Mouse (Mus musculus) adrenal gland, adult 18-20 months (tissue): ENCODE measurements around the gene Pcp4. TPM values are rescaled to one million over a fixed set of nuclear protein-coding genes. Genes with fewer than 3 reads are reported as not detected.
"Not testable (repeated sequence)": the region's sequence is repeated elsewhere in the genome, so short reads cannot be mapped to it uniquely, and the experiment has no call there.

Source experiments
- DNase-seq, 2 experiments: peaks; one replicate each; pipeline ENCODE4 v3.0.0; 2021 to 2022; ENCODE audit warnings: low spot score in 2 of 2
- long read RNA-seq, 2 experiments: library from polyadenylated mRNA; stranded (forward); transcript quantifications; one replicate each; pipeline ENCODE4 v2.0.0; 2021
- total RNA-seq, 2 experiments: library from RNA; stranded (reverse); gene quantifications; 1 replicate in 1 of 2; 2 replicates in 1 of 2; pipeline ENCODE4 v1.2.3; 2021

The Pcp4 gene
- total RNA-seq, result 1 to 10 TPM; 7.0 to 9.8 TPM
- long read RNA-seq, experiment 1, partial matches to known transcripts, result 0 of 1 reads
- long read RNA-seq, experiment 1, other reads (novel, unspliced or antisense), result 0 of 1 reads
- long read RNA-seq, experiment 2, transcript Pcp4-201 (3 exons, 641 nt), result major isoform, 10 of 10 reads
- long read RNA-seq, experiment 2, partial matches to known transcripts, result 0 of 10 reads
- long read RNA-seq, experiment 2, other reads (novel, unspliced or antisense), result 0 of 10 reads

- DNase-seq, result peak; percentile 72 to 73
Measured at GRCm38 (mm10) chr16:96467445-96467844, at the start of gene Pcp4. Gene Pcp4 (plus strand): TSS chr16:96467606.

DNA sequence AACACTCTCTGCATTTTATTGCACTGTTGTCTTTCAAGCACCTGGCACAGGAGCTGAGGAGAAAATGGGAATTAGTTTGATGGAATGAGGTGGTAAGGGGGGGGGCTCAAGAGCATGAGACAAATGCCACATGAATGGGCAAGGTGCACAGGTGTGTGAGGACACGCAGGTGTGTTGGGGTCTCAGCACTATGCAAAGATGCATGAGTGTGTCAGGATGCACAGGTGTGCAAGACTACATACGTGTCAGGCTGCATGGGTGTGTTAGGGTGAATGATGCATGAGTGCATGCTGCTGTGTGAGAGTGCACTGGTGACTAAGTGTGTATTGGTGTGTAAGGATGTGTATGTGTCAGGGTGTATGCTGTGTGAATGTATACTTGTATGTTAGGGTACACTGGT lies 42.4 kb upstream of the Pcp4 start:
- DNase-seq, result no peak

DNA sequence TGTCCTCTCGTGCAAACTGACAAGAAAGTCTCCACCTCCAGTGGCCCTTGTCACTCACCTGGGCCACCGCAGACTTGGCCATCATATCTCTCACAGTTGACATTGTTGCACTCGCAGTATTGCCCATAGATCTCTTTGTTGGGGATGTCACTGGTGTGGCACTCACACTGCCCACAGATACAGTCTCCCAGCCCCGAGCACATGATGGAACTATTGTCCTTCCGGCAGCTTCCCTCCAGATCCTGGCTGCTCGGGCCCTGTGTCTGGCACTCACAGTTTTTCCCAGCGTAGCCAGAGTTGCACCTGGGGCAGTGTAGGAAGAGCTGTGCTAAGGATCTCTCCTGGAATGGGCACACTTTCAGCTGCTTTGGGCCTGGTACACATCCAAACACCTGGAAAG lies 40.7 kb upstream of the Pcp4 start:
- no peak for DNase-seq

GRCm38 (mm10) chr16:96429046-96429445 lies 38.4 kb upstream of the Pcp4 start:
- no peak for DNase-seq

- DNase-seq, result no peak
Measured at GRCm38 (mm10) chr16:96433266-96433665, 34.1 kb upstream of the Pcp4 start.

- DNase-seq, result no peak
Measured at GRCm38 (mm10) chr16:96434024-96434785, 33.2 kb upstream of the Pcp4 start.

DNA sequence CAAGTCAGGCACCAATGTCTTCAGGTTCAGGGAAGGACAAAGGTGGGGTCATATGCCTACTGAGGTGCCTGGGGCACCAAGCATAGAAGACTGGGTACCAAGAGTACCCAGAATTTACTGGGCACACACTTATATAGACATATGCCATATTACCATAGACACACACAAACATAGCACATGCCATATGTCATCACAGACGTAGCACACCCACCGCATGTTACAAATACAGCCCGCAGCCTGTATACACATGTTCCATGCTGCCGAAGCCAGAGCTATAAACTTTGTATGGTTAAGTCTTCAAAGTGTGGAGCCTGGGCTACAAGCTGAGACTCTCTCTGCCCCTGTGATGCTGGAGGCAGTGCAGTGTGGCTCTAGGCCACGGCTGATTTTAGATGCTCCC lies 28.5 kb upstream of the Pcp4 start:
- no peak for DNase-seq

GRCm38 (mm10) chr16:96439682-96440081 lies 27.7 kb upstream of the Pcp4 start:
- no peak for DNase-seq

GRCm38 (mm10) chr16:96440871-96441270 lies 26.5 kb upstream of the Pcp4 start:
- no peak for DNase-seq

- DNase-seq, result no peak
Measured at GRCm38 (mm10) chr16:96441826-96442225, 25.6 kb upstream of the Pcp4 start.

GRCm38 (mm10) chr16:96443468-96443867 lies 23.9 kb upstream of the Pcp4 start, which contains the start of gene Itgb2l:
Gene Itgb2l (minus strand): TSS chr16:96443619.
- no peak for DNase-seq

GRCm38 (mm10) chr16:96450871-96451270 lies 16.5 kb upstream of the Pcp4 start:
- DNase-seq, result not testable (repeated sequence)

- DNase-seq, result no peak
Measured at GRCm38 (mm10) chr16:96454086-96454485, 13.3 kb upstream of the Pcp4 start.

GRCm38 (mm10) chr16:96457612-96458011 lies 9.8 kb upstream of the Pcp4 start:
- no peak for DNase-seq

GRCm38 (mm10) chr16:96459356-96459755 lies 8.1 kb upstream of the Pcp4 start:
- no peak for DNase-seq

- DNase-seq, result no peak
Measured at GRCm38 (mm10) chr16:96460788-96461187, 6.6 kb upstream of the Pcp4 start.

DNA sequence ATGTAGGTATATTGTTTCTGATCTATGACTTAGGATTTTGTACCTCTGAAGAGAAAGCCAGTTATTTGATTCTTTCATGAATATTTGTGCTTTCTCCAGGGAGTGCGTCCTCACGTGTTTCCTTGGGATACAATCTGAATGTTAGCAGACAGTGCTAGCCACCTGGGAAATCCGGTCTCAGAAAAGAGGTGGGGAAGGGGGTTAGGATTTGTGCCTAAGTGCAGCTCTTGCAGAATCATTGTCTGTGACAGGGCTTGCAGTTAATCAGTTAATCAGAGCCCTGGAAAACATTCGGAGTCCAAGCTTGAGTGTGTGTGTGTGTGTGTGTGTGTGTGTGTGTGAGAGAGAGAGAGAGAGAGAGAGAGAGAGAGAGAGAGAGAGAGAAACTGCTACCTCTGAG lies 605 bp downstream of the Pcp4 start:
- no peak for DNase-seq

DNA sequence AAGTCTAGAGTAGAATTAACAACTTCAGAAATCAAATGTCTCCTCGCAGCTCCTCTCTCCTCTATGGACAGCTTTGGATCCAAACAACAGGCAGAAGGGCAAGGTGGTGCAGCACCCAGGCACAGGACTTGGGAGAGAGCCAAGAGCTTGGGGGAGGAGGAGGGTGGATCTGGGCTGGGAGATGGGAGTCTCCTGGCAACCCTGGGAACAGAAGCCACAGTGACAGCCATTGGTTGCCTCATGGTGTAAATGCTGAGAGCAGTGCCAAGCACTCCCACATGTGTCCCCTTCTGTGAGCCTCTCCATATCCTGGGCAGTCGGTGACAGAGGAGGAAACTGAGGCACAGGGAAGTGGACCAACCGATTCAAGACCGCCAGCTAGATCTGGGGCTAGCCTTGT lies 1.3 kb downstream of the Pcp4 start:
- peak in 1 of 2 experiments; percentile 10 for DNase-seq

DNA sequence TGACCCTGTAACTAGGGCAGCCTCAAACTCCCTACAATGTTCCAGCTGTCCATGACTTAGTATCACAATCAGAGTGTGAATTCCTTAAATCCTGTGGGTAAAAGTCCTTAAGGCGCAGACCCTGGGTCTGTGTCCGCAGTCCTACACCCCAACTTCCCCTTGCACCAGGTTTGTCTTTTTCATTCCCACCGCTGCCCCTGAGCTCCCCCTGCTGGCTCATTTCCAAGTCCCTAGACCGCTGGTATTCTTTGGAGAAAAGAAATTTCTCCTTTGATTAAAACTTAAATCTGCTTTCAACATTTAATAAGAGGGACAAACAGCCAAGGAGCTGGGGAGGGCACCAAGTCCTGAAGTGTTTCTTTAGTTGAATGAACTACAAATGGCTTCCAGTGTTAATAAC lies 2.2 kb downstream of the Pcp4 start:
- no peak for DNase-seq

- DNase-seq, result no peak
Measured at GRCm38 (mm10) chr16:96472361-96472760, 5.0 kb downstream of the Pcp4 start.

DNA sequence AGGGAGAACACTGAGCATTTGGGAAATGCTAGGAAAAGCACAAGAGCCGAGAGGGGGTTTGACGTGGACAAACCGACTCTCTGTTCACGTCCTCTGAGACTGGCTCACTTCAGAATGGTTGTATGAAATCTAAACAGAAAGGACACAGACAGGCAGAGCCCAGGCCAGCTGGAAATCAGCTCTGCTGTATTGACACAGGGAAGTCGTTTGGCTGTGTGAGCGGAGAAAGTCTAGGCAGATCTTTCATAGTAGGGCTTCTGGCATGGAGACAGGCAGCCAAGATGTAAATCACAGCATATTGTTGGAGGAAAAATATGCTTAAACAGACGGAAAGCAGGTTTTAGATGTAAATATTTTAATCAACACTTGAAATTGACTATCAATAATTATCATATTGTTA lies 5.4 kb downstream of the Pcp4 start:
- DNase-seq, result no peak

DNA sequence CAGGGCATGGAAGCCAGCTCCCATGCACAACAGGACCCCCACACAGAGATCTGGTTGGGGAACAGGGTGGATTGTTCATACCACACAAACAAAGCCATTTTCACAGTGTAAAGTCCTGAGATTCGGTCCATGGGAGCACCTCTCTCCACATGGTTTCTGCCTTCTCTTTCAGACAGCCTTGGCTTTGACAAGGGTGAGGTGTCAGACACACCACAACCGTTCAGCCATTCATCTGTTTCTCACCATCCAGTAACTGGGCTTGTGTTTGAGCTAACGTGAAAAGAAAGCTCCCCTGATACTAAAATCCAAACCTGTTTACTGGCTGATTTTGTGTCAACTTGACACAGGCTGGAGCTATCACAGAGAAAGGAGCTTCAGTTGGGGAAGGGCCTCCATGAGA lies 6.8 kb downstream of the Pcp4 start:
- no peak for DNase-seq

DNA sequence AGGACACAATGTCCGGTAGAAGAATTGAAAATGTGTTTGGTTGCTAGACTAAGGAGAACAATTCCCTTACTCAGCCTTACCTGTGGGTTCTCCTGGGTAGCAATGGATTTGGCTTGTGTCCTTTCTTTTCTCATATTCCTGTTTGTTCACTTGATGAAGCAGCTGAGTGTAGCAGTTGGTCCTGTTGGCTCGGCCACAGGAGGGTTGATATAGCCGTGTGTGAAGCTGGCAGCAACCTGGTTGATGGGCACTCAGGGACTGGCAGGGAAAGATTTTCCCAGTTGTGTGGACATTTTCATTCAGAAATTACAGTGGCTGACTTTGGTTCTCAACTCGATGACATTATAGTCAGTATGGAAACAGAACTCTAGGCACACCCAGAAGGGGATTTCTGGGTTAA lies 14.4 kb downstream of the Pcp4 start:
- no peak for DNase-seq
